In the genomic region with DNA sequence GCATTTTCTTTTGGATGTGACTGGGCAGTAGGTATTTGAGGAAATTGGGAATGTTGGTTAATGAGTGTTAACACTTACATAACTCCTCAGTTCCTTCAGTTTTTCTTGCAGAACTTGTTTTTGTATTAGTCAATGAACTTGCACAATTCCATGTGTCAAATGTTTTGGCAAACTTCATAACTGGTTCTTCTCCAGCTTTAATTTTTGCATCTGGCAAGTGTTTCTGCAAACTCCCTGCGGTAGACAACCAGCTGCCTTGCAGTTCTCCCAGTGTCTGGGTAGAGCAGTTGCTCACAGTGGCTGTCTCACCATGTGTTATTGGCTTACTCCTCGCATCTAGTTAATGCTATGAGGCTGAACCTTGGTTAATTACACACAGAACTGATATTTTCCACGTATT, we compare ENCODE assay signal across 10 mouse cellular contexts.
DNase-seq lines count a peak whose midpoint lies in the region; ATAC-seq and TF ChIP-seq lines count a peak whose summit lies in the region.
"Had no signal": no experiment of that assay in that cellular context is flagged by ENCODE, and none has a peak within 500 bp of the region (broad histone marks: within the 10 kb centered on the region; RNA-seq: fewer than 3 reads in every experiment).

No protein-coding gene starts in this region.

- no peak for TF ChIP-seq CTCF in midbrain, postnatal 0 days (IDR thresholded peaks at IDR 0.05)

- H3K27ac ChIP-seq in midbrain, postnatal 0 days (ENCODE audit: low read depth, low read length), result no peak overlapping the region
- no peak overlapping the region for H3K27ac ChIP-seq in midbrain, embryonic 11.5 days (ENCODE audit: low read depth, low read length)
- H3K27ac ChIP-seq in hindbrain, embryonic 12.5 days, result no peak overlapping the region
- H3K27ac ChIP-seq in liver, embryonic 12.5 days, result no peak overlapping the region
- H3K27ac ChIP-seq: intestine, embryonic 15.5 days; liver, embryonic 15.5 days had no signal

- no peak overlapping the region for H3K9ac ChIP-seq in midbrain, postnatal 0 days (replicated peaks; ENCODE audit: low read length, poor library complexity, severe bottlenecking)
- H3K9ac ChIP-seq in midbrain, embryonic 11.5 days (ENCODE audit: low read length), result no peak overlapping the region
- H3K9ac ChIP-seq in hindbrain, embryonic 12.5 days, result no peak overlapping the region
- H3K9ac ChIP-seq in liver, embryonic 12.5 days, result no peak overlapping the region
- H3K9ac ChIP-seq: intestine, embryonic 15.5 days; liver, embryonic 15.5 days had no signal

- peak; percentile 44; the same call in 1 of the 2 replicates for ATAC-seq in frontal cortex, adult (ENCODE audit: low TSS enrichment)
- ATAC-seq in midbrain, postnatal 0 days (ENCODE audit: low FRiP score), result no peak
- no peak for ATAC-seq in midbrain, embryonic 11.5 days (ENCODE audit: low FRiP score)
- peak; percentile 74 for ATAC-seq in megakaryocyte progenitor cell, adult 5-6 weeks (replicated peaks; ENCODE audit: poor library complexity)
- ATAC-seq in hindbrain, embryonic 12.5 days (ENCODE audit: low FRiP score), result no peak
- no peak for ATAC-seq in liver, embryonic 12.5 days
- ATAC-seq: intestine, embryonic 15.5 days had no signal

- no peak overlapping the region for H3K4me3 ChIP-seq in midbrain, postnatal 0 days (ENCODE audit: low read depth, low read length)
- no peak overlapping the region for H3K4me3 ChIP-seq in midbrain, embryonic 11.5 days (ENCODE audit: low read depth, low read length)
- H3K4me3 ChIP-seq in hindbrain, embryonic 12.5 days, result no peak overlapping the region
- H3K4me3 ChIP-seq in liver, embryonic 12.5 days, result no peak overlapping the region
- H3K4me3 ChIP-seq: intestine, embryonic 15.5 days; liver, embryonic 15.5 days had no signal

- DNase-seq in frontal cortex, postnatal 25 days (ENCODE audit: low spot score in 2 of 2), result no peak
- DNase-seq in midbrain, postnatal 0 days (ENCODE audit: low spot score), result peak; percentile 25
- DNase-seq in midbrain, embryonic 11.5 days (ENCODE audit: low spot score, missing footprints), result no peak
- DNase-seq in heart, postnatal 36 days, result peak; percentile 22 to 29

- no peaks in the 10 kb centered on the region for H3K9me3 ChIP-seq in midbrain, postnatal 0 days (ENCODE audit: low read length)
- no peaks in the 10 kb centered on the region for H3K9me3 ChIP-seq in midbrain, embryonic 11.5 days (ENCODE audit: control insufficient read depth, low read length)
- no peaks in the 10 kb centered on the region for H3K9me3 ChIP-seq in hindbrain, embryonic 12.5 days (replicated peaks)
- no peaks in the 10 kb centered on the region for H3K9me3 ChIP-seq in liver, embryonic 12.5 days (replicated peaks)
- H3K9me3 ChIP-seq: intestine, embryonic 15.5 days; liver, embryonic 15.5 days had no signal

- intact Hi-C loops in heart, postnatal 36 days (cut with DNase I), result no loop called here

- H3K27me3 ChIP-seq in midbrain, postnatal 0 days (ENCODE audit: insufficient read depth, low read length), result no peaks in the 10 kb centered on the region
- H3K27me3 ChIP-seq in midbrain, embryonic 11.5 days (ENCODE audit: control insufficient read depth, insufficient read depth, low read length), result no peaks in the 10 kb centered on the region
- H3K27me3 ChIP-seq in hindbrain, embryonic 12.5 days, result no peaks in the 10 kb centered on the region
- no peaks in the 10 kb centered on the region for H3K27me3 ChIP-seq in liver, embryonic 12.5 days (replicated peaks)
- H3K27me3 ChIP-seq: intestine, embryonic 15.5 days; liver, embryonic 15.5 days had no signal

- H3K4me2 ChIP-seq in midbrain, postnatal 0 days (ENCODE audit: low read depth, low read length, poor library complexity, severe bottlenecking), result no peak overlapping the region
- H3K4me2 ChIP-seq in midbrain, embryonic 11.5 days, result no peak overlapping the region
- H3K4me2 ChIP-seq in hindbrain, embryonic 12.5 days (replicated peaks), result no peak overlapping the region
- no peak overlapping the region for H3K4me2 ChIP-seq in liver, embryonic 12.5 days
- H3K4me2 ChIP-seq: intestine, embryonic 15.5 days; liver, embryonic 15.5 days had no signal

- 72% methylated on average over 3 of the region's 3 CpGs for WGBS in midbrain, postnatal 0 days
- WGBS in midbrain, embryonic 11.5 days, result 76% methylated on average over 3 of the region's 3 CpGs
- 75% methylated on average over 3 of the region's 3 CpGs for WGBS in hindbrain, embryonic 12.5 days
- WGBS in liver, embryonic 12.5 days (ENCODE audit: insufficient replicate concordance), result 37% methylated on average over 3 of the region's 3 CpGs

- H3K4me1 ChIP-seq in midbrain, postnatal 0 days (ENCODE audit: insufficient read depth, low read length), result no peaks in the 10 kb centered on the region
- no peaks in the 10 kb centered on the region for H3K4me1 ChIP-seq in midbrain, embryonic 11.5 days (ENCODE audit: control insufficient read depth, insufficient read depth, low read length)
- H3K4me1 ChIP-seq in hindbrain, embryonic 12.5 days, result no peaks in the 10 kb centered on the region
- no peaks in the 10 kb centered on the region for H3K4me1 ChIP-seq in liver, embryonic 12.5 days
- H3K4me1 ChIP-seq: intestine, embryonic 15.5 days; liver, embryonic 15.5 days had no signal

- H3K36me3 ChIP-seq in midbrain, postnatal 0 days (ENCODE audit: insufficient read depth, low read length), result no peaks in the 10 kb centered on the region
- H3K36me3 ChIP-seq in midbrain, embryonic 11.5 days (ENCODE audit: control insufficient read depth, insufficient read depth, low read length), result no peaks in the 10 kb centered on the region
- H3K36me3 ChIP-seq in hindbrain, embryonic 12.5 days, result no peaks in the 10 kb centered on the region
- no peaks in the 10 kb centered on the region for H3K36me3 ChIP-seq in liver, embryonic 12.5 days
- H3K36me3 ChIP-seq: intestine, embryonic 15.5 days; liver, embryonic 15.5 days had no signal

Comparison
In these comparisons a context has a peak if more than half of its experiments do, and no peak if none do; other contexts are left out.
1. DNase-seq: peak in midbrain, postnatal 0 days (single experiment) and heart, postnatal 36 days (2 of 2); none in frontal cortex, postnatal 25 days (0 of 2) and midbrain, embryonic 11.5 days (single experiment).
2. ATAC-seq: peak in frontal cortex, adult (single experiment) and megakaryocyte progenitor cell, adult 5-6 weeks (single experiment); none in midbrain, postnatal 0 days (single experiment), midbrain, embryonic 11.5 days (single experiment), hindbrain, embryonic 12.5 days (single experiment) and liver, embryonic 12.5 days (single experiment).